Mouse (Mus musculus) cortical plate, adult 2 months (tissue): ENCODE data around the gene Ifnz. TPM values are rescaled to one million over a fixed set of nuclear protein-coding genes. Genes with fewer than 3 reads are reported as not detected.
"Not testable (repeated sequence)": the region's sequence is repeated elsewhere in the genome, so short reads cannot be mapped to it uniquely, and the experiment has no call there.

ENCODE experiments used
- H3K27ac ChIP-seq: fragments of 200-500 bp; 2 replicates; pipeline ENCODE4 v1.5.1; 2012; ENCODE audit warnings: low read length, control low read depth, inconsistent platforms; ENCODE audit not compliant: insufficient read depth
- H3K4me1 ChIP-seq: fragments of 200-500 bp; 2 replicates; pipeline ENCODE4 v1.6.1; 2011; ENCODE audit warnings: low read length; ENCODE audit not compliant: control insufficient read depth, insufficient read depth
- H3K4me3 ChIP-seq: fragments of 200-500 bp; 2 replicates; pipeline ENCODE4 v1.5.1; 2011; ENCODE audit warnings: mild to moderate bottlenecking, low read length, control low read depth; ENCODE audit not compliant: insufficient read depth
- CTCF ChIP-seq: fragments of 200-500 bp; IDR thresholded peaks from 2 replicates; pipeline ENCODE4 v1.5.1; 2011; ENCODE audit warnings: mild to moderate bottlenecking, control low read depth, low read length; ENCODE audit not compliant: insufficient read depth; ENCODE audit errors: extremely low read depth
- POLR2A ChIP-seq: fragments of 200-500 bp; IDR thresholded peaks from 2 replicates; pipeline ENCODE4 v1.6.1; 2011; ENCODE audit warnings: mild to moderate bottlenecking, low read length, control low read depth; ENCODE audit not compliant: insufficient read depth; ENCODE audit errors: extremely low read depth
- polyA plus RNA-seq: library from polyadenylated mRNA; depleted of rRNA; stranded (reverse); fragments of >200 nt; gene quantifications from 2 replicates; pipeline ENCODE4 v1.2.3, GENCODE M21; 2012; rRNA removed

Ifnz gene
- polyA plus RNA-seq, 1 experiment: not detected

DNA sequence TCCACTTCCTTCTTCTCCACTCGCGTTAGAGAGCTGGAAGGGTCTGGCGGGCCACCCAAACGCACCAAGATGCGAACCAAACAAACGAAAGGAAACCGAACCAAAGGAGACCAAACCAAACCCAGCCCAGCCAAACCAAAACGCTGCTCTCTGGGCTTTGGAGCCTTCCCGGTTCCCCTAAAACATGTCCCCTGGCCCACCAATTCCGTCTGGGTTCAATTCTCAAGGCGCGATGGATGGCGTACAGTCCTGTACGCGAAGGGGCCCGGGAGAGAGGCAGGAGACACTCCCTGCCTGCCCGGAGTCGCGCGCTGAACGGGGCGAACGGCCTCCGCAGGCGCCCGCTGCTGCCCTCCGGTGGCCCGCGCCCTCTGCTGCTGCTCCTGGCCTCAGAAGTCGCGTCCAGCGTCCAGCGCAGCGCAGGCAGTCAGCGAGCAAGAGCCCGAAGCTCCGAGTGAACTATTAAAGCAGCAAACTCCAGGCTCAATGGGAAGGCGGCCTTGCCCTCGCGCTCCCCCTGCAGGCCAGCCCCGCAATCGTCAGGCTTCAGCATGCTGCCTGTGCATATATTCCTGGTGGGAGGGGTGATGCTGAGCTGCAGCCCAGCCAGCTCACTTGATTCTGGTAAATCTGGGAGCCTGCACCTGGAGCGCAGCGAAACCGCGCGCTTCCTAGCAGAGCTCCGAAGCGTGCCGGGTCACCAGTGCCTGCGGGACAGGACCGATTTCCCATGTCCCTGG lies 12.2 kb downstream of the Ifnz start, which contains the start of gene Gm13275:
Gm13275 (plus strand) TSS at position 552 of the 740 bp plus-strand sequence.
- not testable (repeated sequence) for H3K27ac ChIP-seq, H3K4me3 ChIP-seq, H3K4me1 ChIP-seq
- 0 out of 2 replicates have a peak, but pooled peaks have one; percentile 4 for TF ChIP-seq CTCF

DNA sequence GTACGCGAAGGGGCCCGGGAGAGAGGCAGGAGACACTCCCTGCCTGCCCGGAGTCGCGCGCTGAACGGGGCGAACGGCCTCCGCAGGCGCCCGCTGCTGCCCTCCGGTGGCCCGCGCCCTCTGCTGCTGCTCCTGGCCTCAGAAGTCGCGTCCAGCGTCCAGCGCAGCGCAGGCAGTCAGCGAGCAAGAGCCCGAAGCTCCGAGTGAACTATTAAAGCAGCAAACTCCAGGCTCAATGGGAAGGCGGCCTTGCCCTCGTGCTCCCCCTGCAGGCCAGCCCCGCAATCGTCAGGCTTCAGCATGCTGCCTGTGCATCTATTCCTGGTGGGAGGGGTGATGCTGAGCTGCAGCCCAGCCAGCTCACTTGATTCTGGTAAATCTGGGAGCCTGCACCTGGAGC lies 15.2 kb downstream of the Ifnz start, which contains the start of gene Gm13279:
Gm13279 (plus strand) TSS at position 301 of the 400 bp plus-strand sequence.
- not testable (repeated sequence) for H3K4me1 ChIP-seq, H3K27ac ChIP-seq, H3K4me3 ChIP-seq

DNA sequence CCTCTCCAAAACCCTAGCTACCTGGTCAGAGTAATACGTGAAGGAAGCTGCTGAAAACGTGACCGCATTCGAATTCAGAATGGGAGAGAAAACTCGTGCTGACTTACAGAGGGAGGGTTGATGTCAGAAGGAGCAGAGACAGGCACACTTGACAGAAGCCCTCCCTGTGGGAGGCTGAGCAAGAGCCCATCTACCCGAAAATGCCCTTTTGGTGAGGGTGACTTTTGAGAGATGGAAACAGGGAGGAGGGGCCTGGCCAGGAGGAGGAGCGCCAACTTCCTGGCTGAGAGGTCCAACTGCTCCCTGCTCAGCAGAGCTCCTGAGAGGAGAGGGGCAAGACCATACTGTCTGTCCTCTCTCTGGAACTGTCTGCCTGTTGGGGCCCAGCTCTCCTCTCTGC lies 17.4 kb downstream of the Ifnz start, which contains the start of gene Gm13285:
Gm13285 (plus strand) TSS at position 301 of the 400 bp plus-strand sequence.
- H3K4me1 ChIP-seq, H3K4me3 ChIP-seq, H3K27ac ChIP-seq: not testable (repeated sequence)

DNA sequence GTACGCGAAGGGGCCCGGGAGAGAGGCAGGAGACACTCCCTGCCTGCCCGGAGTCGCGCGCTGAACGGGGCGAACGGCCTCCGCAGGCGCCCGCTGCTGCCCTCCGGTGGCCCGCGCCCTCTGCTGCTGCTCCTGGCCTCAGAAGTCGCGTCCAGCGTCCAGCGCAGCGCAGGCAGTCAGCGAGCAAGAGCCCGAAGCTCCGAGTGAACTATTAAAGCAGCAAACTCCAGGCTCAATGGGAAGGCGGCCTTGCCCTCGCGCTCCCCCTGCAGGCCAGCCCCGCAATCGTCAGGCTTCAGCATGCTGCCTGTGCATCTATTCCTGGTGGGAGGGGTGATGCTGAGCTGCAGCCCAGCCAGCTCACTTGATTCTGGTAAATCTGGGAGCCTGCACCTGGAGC lies 21.0 kb downstream of the Ifnz start, which contains the start of gene Gm13287:
Gm13287 (plus strand) TSS at position 301 of the 400 bp plus-strand sequence.
- not testable (repeated sequence) for H3K4me1 ChIP-seq, H3K27ac ChIP-seq, H3K4me3 ChIP-seq

DNA sequence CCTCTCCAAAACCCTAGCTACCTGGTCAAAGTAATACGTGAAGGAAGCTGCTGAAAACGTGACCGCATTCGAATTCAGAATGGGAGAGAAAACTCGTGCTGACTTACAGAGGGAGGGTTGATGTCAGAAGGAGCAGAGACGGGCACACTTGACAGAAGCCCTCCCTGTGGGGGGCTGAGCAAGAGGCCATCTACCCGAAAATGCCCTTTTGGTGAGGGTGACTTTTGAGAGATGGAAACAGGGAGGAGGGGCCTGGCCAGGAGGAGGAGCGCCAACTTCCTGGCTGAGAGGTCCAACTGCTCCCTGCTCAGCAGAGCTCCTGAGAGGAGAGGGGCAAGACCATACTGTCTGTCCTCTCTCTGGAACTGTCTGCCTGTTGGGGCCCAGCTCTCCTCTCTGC lies 23.3 kb downstream of the Ifnz start, which contains the start of gene Gm13288:
Gm13288 (plus strand) TSS at position 301 of the 400 bp plus-strand sequence.
- not testable (repeated sequence) for H3K4me1 ChIP-seq, H3K4me3 ChIP-seq, H3K27ac ChIP-seq

DNA sequence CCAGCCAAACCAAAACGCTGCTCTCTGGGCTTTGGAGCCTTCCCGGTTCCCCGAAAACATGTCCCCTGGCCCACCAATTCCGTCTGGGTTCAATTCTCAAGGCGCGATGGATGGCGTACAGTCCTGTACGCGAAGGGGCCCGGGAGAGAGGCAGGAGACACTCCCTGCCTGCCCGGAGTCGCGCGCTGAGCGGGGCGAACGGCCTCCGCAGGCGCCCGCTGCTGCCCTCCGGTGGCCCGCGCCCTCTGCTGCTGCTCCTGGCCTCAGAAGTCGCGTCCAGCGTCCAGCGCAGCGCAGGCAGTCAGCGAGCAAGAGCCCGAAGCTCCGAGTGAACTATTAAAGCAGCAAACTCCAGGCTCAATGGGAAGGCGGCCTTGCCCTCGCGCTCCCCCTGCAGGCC lies 23.8 kb downstream of the Ifnz start:
- not testable (repeated sequence) for H3K27ac ChIP-seq, H3K4me1 ChIP-seq, H3K4me3 ChIP-seq

DNA sequence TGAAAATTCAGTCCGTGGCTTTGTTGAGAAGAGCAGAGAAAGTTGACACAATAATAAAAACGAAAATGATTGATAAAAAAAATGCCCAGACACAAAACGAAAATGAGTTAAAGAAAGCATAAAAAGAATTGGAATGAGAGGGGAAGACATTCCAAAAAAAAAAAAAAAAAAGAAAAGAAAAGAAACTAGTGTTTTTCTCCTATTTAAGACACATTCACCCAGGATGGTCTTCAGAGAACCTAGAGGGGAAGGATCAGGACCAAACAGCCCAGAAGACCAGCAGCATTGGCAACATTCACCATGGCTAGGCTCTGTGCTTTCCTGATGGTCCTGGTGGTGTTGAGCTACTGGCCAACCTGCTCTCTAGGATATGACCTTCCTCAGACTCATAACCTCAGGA lies 34.0 kb downstream of the Ifnz start, which contains the start of gene Ifna7:
Ifna7 (plus strand) TSS at position 301 of the 400 bp plus-strand sequence.
- no peak within 1 kb of the TSS for H3K27ac ChIP-seq
- no peak for TF ChIP-seq CTCF
- H3K4me1 ChIP-seq: no peaks in the 10 kb centered on the region
- no peak within 1 kb of the TSS for H3K4me3 ChIP-seq

DNA sequence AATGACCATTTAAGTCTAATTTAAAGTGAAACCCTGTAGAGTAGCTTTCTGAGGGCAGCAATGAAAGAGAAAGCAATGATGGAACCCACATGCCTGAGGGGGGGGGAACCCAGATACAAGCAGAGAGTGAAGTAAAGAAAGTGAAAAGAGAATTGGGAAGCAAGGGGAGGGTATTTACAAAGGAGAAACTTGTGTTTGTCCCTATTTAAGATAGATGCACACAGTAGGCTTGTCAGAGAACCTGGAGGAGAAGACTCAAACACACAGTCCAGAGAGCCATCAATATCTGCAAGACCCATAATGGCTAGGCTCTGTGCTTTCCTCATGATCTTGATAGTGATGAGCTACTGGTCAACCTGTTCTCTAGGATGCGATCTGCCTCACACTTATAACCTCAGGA lies 37.7 kb downstream of the Ifnz start, which contains the start of gene Ifna11:
Ifna11 (plus strand) TSS at position 301 of the 400 bp plus-strand sequence.
- TF ChIP-seq CTCF (no peak), POLR2A (no peak)
- Histone ChIP-seq H3K27ac (no peak within 1 kb of the TSS), H3K4me1 (no peaks in the 10 kb centered on the region), H3K4me3 (no peak within 1 kb of the TSS)

DNA sequence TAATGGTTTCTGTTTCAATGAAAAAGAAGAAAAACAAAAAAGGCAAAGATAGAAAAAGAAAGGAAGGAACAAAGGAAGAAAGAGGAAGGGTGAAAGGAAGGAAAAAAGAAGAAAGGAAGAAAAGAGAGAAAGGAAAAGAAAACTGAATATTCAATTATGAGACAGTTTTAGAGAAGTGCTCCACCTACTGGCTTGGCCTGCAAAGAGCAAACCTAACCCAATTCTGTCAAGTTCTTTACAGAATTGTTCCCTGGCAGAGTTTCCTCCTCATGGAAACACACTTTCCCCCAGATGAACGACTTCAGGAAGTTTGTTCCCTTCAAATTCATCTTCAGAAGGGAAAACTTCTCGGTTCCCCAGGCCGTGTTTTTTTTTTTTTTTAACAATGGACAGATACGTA lies 41.1 kb downstream of the Ifnz start:
- Histone ChIP-seq H3K27ac (no peak overlapping the region), H3K4me3 (no peak overlapping the region), H3K4me1 (no peaks in the 10 kb centered on the region)
- peak; percentile 29; the same call in 1 of the 2 replicates for TF ChIP-seq CTCF
- TF ChIP-seq POLR2A: no peak

DNA sequence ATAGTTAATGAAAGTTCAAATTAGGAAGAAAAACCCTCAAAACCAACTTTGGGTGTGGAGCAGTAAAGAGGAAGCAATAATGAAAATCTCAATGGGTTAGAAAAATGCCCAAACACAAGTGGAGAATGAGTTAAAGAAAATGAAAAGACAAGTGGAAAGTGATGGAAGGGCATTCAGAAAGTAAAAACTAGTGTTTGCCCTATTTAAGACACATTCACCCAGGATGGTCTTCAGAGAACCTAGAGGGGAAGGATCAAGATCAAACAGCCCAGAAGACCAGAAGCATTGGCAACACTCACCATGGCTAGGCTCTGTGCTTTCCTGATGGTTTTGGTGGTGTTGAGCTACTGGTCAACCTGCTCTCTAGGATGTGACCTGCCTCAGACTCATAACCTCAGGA lies 45.2 kb downstream of the Ifnz start, which contains the start of gene Ifna6:
Ifna6 (plus strand) TSS at position 301 of the 400 bp plus-strand sequence.
- H3K4me3 ChIP-seq, H3K27ac ChIP-seq, H3K4me1 ChIP-seq: not testable (repeated sequence)

DNA sequence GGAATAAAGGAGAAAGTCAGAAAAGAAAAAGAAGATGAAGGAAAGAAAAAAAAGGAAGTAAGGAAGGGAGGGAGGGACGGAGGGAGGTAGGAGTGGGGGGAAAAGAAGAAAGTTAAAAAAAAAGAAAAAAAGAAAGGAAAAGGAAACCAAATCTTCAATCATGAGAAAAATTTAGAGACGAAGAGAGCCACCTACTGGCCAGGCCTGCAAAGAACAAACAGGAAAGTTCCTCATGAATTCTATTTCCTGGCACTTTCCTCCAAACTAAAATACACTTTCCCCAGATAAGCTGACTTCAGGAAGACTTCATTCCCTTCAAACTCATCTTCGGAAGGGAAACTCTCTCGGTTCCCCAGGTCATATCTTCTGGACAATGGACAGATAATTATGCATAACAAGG lies 48.6 kb downstream of the Ifnz start:
- TF ChIP-seq POLR2A (no peak), CTCF (peak; percentile 29; the same call in 1 of the 2 replicates)
- Histone ChIP-seq H3K27ac (no peak overlapping the region), H3K4me3 (no peak overlapping the region), H3K4me1 (no peaks in the 10 kb centered on the region)

Other genes with a start within 250 kb of the Ifnz start
- not detected in 2 replicates for gene Ifna15, start 223.9 kb upstream of the Ifnz start, polyA plus RNA-seq
- not detected in 2 replicates for gene Ifna14, start 210.3 kb upstream of the Ifnz start, polyA plus RNA-seq
- gene Ifna9, start 189.7 kb upstream of the Ifnz start, polyA plus RNA-seq: not detected in 2 replicates
- not detected in 2 replicates for gene Ifna12, start 178.8 kb upstream of the Ifnz start, polyA plus RNA-seq
- gene C87499, start 147.7 kb upstream of the Ifnz start, polyA plus RNA-seq: not detected in 2 replicates
- gene Ifna13, start 137.7 kb upstream of the Ifnz start, polyA plus RNA-seq: not detected in 2 replicates
- not detected in 2 replicates for gene Ifna16, start 105.2 kb upstream of the Ifnz start, polyA plus RNA-seq
- gene Ifna2, start 98.2 kb upstream of the Ifnz start, polyA plus RNA-seq: not detected in 2 replicates
- not detected in 2 replicates for gene Ifnab, start 90.8 kb upstream of the Ifnz start, polyA plus RNA-seq
- 0.61 and 1.2 TPM in 2 replicates for gene Gm26566, start 60.3 kb upstream of the Ifnz start, polyA plus RNA-seq
- 38.5 and 40.5 TPM in 2 replicates for gene Klhl9, start 59.7 kb upstream of the Ifnz start, polyA plus RNA-seq
- not detected in 2 replicates for gene Gm13271, start 27.3 kb upstream of the Ifnz start, polyA plus RNA-seq
- gene Gm13283, start 22.0 kb upstream of the Ifnz start, polyA plus RNA-seq: not detected in 2 replicates
- gene Gm13290, start 8.3 kb upstream of the Ifnz start, polyA plus RNA-seq: not detected in 2 replicates
- gene Gm13289, start 5.2 kb upstream of the Ifnz start, polyA plus RNA-seq: not detected in 2 replicates
- not detected in 2 replicates for gene Gm13272, start 2.3 kb upstream of the Ifnz start, polyA plus RNA-seq
- gene Gm13276, start 3.6 kb downstream of the Ifnz start, polyA plus RNA-seq: not detected in 2 replicates
- not detected in 2 replicates for gene Gm13277, start 6.5 kb downstream of the Ifnz start, polyA plus RNA-seq
- gene Gm13278, start 9.4 kb downstream of the Ifnz start, polyA plus RNA-seq: not detected in 2 replicates
- not detected in 2 replicates for gene Gm13275, start 12.4 kb downstream of the Ifnz start, polyA plus RNA-seq
- gene Gm13279, start 15.3 kb downstream of the Ifnz start, polyA plus RNA-seq: not detected in 2 replicates
- gene Gm13285, start 17.5 kb downstream of the Ifnz start, polyA plus RNA-seq: not detected in 2 replicates
- not detected in 2 replicates for gene Gm13287, start 21.1 kb downstream of the Ifnz start, polyA plus RNA-seq
- not detected in 2 replicates for gene Gm13288, start 23.4 kb downstream of the Ifnz start, polyA plus RNA-seq
- gene Ifna7, start 34.1 kb downstream of the Ifnz start, polyA plus RNA-seq: not detected in 2 replicates
- gene Ifna11, start 37.8 kb downstream of the Ifnz start, polyA plus RNA-seq: not detected in 2 replicates
- gene Ifna6, start 45.3 kb downstream of the Ifnz start, polyA plus RNA-seq: not detected in 2 replicates
- gene Ifna5, start 53.4 kb downstream of the Ifnz start, polyA plus RNA-seq: not detected in 2 replicates
- not detected in 2 replicates for gene Ifna4, start 59.7 kb downstream of the Ifnz start, polyA plus RNA-seq
- gene Ifna1, start 68.0 kb downstream of the Ifnz start, polyA plus RNA-seq: not detected in 2 replicates
- gene Ifne, start 98.1 kb downstream of the Ifnz start, polyA plus RNA-seq: not detected in 2 replicates